Mouse (Mus musculus) forebrain, embryonic 11.5 days (tissue): ENCODE measurements at regions not wholly inside any gene's neighbourhood (a gene's known extent, or its start where the extent isn't known, plus 50 kb on each side); places are given as distances from the start of the nearest gene placed in this dataset.

Experiments
- ATAC-seq: fragments of 200-750 bp; cut with Nextera tagmentation; replicated peaks from 2 replicates; pipeline ENCODE4 v1.8.0; 2017; ENCODE audit warnings: moderate TSS enrichment; ENCODE audit not compliant: low FRiP score
- DNase-seq: peaks from one replicate; pipeline ENCODE4 v3.0.0-alpha.2; 2017; ENCODE audit warnings: low spot score
- H3K27ac ChIP-seq: fragments of 300-500 bp; sonication (generic); 2 replicates; pipeline ENCODE4 v1.5.1; 2014; ENCODE audit warnings: low read depth, low read length
- H3K27me3 ChIP-seq: fragments of 300-500 bp; sonication (generic); 2 replicates; pipeline ENCODE4 v1.6.1; 2014; ENCODE audit warnings: mild to moderate bottlenecking, low read length, mixed read lengths; ENCODE audit not compliant: control insufficient read depth, insufficient read depth
- H3K36me3 ChIP-seq: fragments of 300-500 bp; sonication (generic); 2 replicates; pipeline ENCODE4 v1.6.1; 2014; ENCODE audit warnings: mild to moderate bottlenecking, low read length, moderate library complexity, mixed read lengths; ENCODE audit not compliant: control insufficient read depth, insufficient read depth
- H3K4me1 ChIP-seq: fragments of 300-500 bp; sonication (generic); replicated peaks from 2 replicates; pipeline ENCODE4 v1.6.1; 2014; ENCODE audit warnings: low read length, mixed read lengths; ENCODE audit not compliant: control insufficient read depth, insufficient read depth
- H3K4me2 ChIP-seq: fragments of 300-500 bp; sonication (generic); 2 replicates; pipeline ENCODE4 v1.6.1; 2014; ENCODE audit warnings: low read depth, mild to moderate bottlenecking, low read length, moderate library complexity, mixed read lengths; ENCODE audit not compliant: severe bottlenecking
- H3K4me3 ChIP-seq: fragments of 300-500 bp; sonication (generic); 2 replicates; pipeline ENCODE4 v1.5.1; 2014; ENCODE audit warnings: low read depth, low read length
- H3K9ac ChIP-seq: fragments of 300-500 bp; sonication (generic); 2 replicates; pipeline ENCODE4 v1.6.1; 2014; ENCODE audit warnings: low read length
- H3K9me3 ChIP-seq: fragments of 300-500 bp; sonication (generic); 2 replicates; pipeline ENCODE4 v1.6.1; 2016; ENCODE audit warnings: low read length, mixed read lengths; ENCODE audit not compliant: control insufficient read depth
- WGBS: fragments of 180-500 bp; shearing (Covaris S2); extraction: QIAGEN DNeasy Blood & Tissue Kit; methylation state at CpG from one replicate; pipeline ENCODE4 v1.1.7; 2014; 5-methylcytosine and 5-hydroxymethylcytosine counted together

- no peak for DNase-seq
- ATAC-seq: no peak
- Histone ChIP-seq H3K36me3 (no peaks in the 10 kb centered on the region), H3K4me2 (no peak overlapping the region), H3K27ac (no peak overlapping the region), H3K27me3 (no peaks in the 10 kb centered on the region), H3K9me3 (no peaks in the 10 kb centered on the region), H3K4me3 (no peak overlapping the region), H3K9ac (no peak overlapping the region), H3K4me1 (no peaks in the 10 kb centered on the region)
- 68% methylated on average over 8 of the region's 8 CpGs for WGBS
These were observed 220.1 kb downstream of the Efnb2 start for GRCm38 (mm10) chr8:8440903-8441302.

DNA sequence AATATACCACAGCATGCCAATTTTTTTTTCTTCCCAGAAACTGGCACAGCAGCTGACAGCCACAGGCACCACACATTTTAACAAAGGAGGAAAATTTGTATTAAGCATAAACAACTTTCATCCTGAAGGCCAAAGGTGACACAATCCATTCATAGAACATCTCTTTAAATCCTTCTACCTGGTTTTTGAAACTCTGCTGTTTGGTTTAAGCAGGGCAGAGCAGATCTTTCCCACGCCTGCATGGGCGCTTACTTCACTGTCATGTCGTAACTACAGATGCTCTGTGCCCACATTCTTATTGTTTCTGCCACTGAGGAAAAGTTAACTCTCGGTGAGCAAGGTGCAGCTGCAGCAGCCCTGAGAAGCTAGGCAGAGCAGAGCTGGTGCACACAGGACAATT lies 234.8 kb downstream of the Efnb2 start:
- Histone ChIP-seq H3K9me3 (no peaks in the 10 kb centered on the region), H3K4me1 (no peaks in the 10 kb centered on the region), H3K27me3 (no peaks in the 10 kb centered on the region), H3K36me3 (no peaks in the 10 kb centered on the region), H3K4me3 (no peak overlapping the region), H3K27ac (no peak overlapping the region), H3K9ac (no peak overlapping the region), H3K4me2 (no peak overlapping the region)
- ATAC-seq (no peak), DNase-seq (no peak)
- WGBS: 61% methylated on average over 4 of the region's 4 CpGs

DNA sequence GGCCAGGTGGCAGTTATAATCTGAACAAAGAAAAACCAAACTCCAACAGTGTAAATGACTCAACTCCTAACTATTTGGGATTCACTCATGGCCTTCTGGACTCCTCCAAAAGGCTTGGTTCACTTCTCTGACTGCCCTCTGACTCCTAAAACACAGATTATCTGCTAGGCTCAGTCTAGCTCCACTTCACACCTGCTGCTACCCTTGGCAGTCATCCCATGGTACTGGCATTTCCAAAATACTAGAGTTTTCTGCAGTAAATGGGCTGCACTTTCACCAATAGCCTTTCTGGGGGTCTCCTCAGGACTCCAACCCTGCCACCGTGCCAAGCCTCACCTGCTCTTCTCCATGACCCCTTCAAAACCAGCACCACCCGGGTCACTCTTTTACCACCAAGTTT lies 237.6 kb downstream of the Efnb2 start:
- Histone ChIP-seq H3K27ac (no peak overlapping the region), H3K4me2 (no peak overlapping the region), H3K4me3 (no peak overlapping the region), H3K9ac (no peak overlapping the region), H3K27me3 (no peaks in the 10 kb centered on the region), H3K36me3 (no peaks in the 10 kb centered on the region), H3K4me1 (no peaks in the 10 kb centered on the region), H3K9me3 (no peaks in the 10 kb centered on the region)
- WGBS: 83% methylated on average over 2 of the region's 2 CpGs
- DNase-seq: no peak
- ATAC-seq: no peak

DNA sequence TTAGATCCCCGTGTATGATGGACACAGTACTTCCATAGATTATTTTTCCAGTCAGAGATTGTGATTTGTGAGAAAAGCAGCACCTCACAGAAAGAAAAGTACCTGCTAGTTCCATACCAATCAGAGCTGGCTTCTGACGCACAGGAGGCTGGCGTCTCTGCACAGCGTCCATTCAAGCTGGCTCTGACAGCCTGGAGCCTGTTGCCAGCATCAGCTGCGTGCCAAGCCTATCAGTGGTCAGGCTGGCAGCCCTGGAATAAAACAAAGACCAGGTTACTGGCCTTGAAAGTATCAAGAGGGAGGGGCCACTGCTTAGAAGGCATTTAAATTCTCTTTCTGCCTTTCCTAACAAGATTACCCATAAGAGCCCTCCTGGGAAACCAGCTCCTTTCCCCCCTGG lies 239.3 kb downstream of the Efnb2 start:
- DNase-seq: no peak
- ATAC-seq: no peak
- Histone ChIP-seq H3K9ac (no peak overlapping the region), H3K27me3 (no peaks in the 10 kb centered on the region), H3K4me1 (no peaks in the 10 kb centered on the region), H3K9me3 (no peaks in the 10 kb centered on the region), H3K36me3 (no peaks in the 10 kb centered on the region), H3K4me2 (no peak overlapping the region), H3K4me3 (no peak overlapping the region), H3K27ac (no peak overlapping the region)
- 80% methylated on average over 5 of the region's 5 CpGs for WGBS

GRCm38 (mm10) chr8:8419360-8420330 lies 241.4 kb downstream of the Efnb2 start:
- Histone ChIP-seq H3K9ac (no peak overlapping the region), H3K4me3 (no peak overlapping the region), H3K4me1 (no peaks in the 10 kb centered on the region), H3K9me3 (no peaks in the 10 kb centered on the region), H3K36me3 (no peaks in the 10 kb centered on the region), H3K27me3 (no peaks in the 10 kb centered on the region), H3K27ac (no peak overlapping the region), H3K4me2 (no peak overlapping the region)
- no peak for DNase-seq
- ATAC-seq: no peak
- 87% methylated on average over 15 of the region's 15 CpGs for WGBS

DNA sequence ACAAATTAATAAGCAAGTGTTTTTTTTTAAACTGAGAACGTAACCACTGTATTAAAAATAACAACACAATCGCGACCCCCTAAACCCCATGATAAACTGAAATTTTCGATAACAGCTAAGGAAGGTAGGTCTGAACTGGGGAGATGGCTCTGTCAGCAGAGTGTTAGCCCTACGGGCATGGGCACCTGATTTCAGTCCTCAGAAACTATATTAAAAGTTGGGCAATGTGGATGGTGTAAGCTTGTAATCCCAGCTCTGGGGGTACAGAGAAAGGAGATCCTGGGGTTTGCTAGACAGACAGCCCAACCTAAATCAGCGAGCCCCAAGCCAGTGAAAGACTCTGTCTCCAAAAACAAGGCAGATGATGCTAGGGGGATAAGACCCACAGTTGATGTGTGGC lies 242.1 kb downstream of the Efnb2 start:
- Histone ChIP-seq H3K4me1 (no peaks in the 10 kb centered on the region), H3K9ac (no peak overlapping the region), H3K27ac (no peak overlapping the region), H3K4me3 (no peak overlapping the region), H3K4me2 (no peak overlapping the region), H3K27me3 (no peaks in the 10 kb centered on the region), H3K36me3 (no peaks in the 10 kb centered on the region), H3K9me3 (no peaks in the 10 kb centered on the region)
- WGBS: 94% methylated on average over 6 of the region's 6 CpGs
- ATAC-seq (no peak), DNase-seq (no peak)

DNA sequence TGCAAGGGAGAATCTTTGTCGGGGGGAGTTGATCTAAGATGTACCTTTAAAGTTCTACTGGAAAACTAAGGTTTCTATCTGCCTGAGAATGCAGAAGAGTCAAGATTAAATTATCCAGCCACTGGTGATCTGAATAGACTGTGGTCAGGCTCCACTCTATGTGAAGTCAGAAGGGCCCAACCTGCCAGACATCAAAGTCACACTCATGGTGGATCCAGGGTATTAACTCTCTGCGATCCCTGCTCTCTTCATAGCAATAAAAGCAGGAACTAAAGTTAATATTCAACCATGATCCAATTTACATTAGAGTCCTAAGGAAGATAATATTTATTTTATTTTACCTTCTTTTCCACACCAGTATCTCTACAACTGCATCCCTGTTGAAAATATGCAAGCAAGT lies 242.5 kb downstream of the Efnb2 start:
- Histone ChIP-seq H3K27me3 (no peaks in the 10 kb centered on the region), H3K4me1 (no peaks in the 10 kb centered on the region), H3K9me3 (no peaks in the 10 kb centered on the region), H3K4me3 (no peak overlapping the region), H3K9ac (no peak overlapping the region), H3K4me2 (no peak overlapping the region), H3K27ac (no peak overlapping the region), H3K36me3 (no peaks in the 10 kb centered on the region)
- DNase-seq: no peak
- no peak for ATAC-seq
- WGBS: 93% methylated on average over 2 of the region's 2 CpGs

DNA sequence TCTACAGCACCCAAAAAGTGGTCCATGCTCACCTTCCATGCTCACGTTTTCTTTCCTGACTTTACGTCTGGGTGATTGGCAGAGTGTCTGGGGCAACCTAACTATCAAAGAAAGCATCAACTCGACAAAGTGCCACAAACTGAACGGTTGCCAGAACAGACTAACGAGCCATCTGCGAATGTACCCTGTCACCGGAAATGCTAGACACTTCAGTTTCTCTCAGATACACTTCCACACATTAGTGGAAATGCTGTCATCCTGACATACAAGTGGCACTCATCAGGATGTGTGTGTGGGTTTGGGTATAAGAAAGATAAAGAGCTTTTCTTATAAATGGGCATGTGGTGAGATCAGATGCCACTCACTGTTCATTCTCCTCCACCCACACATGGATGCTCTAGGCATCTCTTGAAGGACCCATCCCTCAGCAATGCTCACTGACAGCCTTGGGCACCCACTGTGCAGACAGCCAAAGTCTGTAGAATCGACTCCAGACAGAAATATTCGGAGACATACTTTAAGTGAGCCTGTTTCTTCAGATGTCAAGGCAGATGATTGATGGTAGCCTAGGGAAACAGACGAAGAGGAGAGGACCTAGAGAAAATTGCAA lies 244.8 kb downstream of the Efnb2 start:
- H3K9me3 ChIP-seq: no peaks in the 10 kb centered on the region
- H3K36me3 ChIP-seq: no peaks in the 10 kb centered on the region
- no peaks in the 10 kb centered on the region for H3K4me1 ChIP-seq
- H3K9ac ChIP-seq: no peak overlapping the region
- ATAC-seq (no peak), DNase-seq (no peak)
- WGBS: 75% methylated on average over 10 of the region's 10 CpGs
- H3K27ac ChIP-seq: no peak overlapping the region
- H3K27me3 ChIP-seq: no peaks in the 10 kb centered on the region
- H3K4me2 ChIP-seq: no peak overlapping the region
- H3K4me3 ChIP-seq: no peak overlapping the region

DNA sequence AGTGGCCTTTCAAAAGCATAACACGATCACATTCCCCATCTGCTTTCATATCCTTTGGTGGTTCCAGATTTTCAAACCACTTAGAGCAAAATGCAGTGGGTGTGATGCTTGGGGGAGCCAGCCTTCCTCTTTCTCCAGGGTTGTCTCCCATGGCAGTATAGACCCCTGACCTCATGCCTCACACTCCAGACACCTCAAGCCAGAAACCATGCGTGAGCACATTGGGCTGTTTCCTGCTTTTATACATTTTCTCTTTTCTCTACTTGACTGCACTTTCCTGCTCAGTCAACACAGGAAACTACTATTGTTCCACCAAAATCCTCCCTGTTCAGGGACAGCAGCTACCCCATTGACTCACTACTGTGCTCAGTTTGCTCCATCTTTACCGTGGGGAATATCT lies 253.7 kb downstream of the Efnb2 start:
- Histone ChIP-seq H3K9me3 (no peaks in the 10 kb centered on the region; the same call in 1 of the 2 replicates), H3K27ac (no peak overlapping the region), H3K4me3 (no peak overlapping the region), H3K4me1 (no peaks in the 10 kb centered on the region), H3K9ac (no peak overlapping the region), H3K27me3 (no peaks in the 10 kb centered on the region), H3K4me2 (no peak overlapping the region), H3K36me3 (no peaks in the 10 kb centered on the region)
- ATAC-seq (no peak), DNase-seq (no peak)
- 87% methylated on average over 3 of the region's 3 CpGs for WGBS
